Mouse (Mus musculus) forebrain, embryonic 14.5 days (tissue): ENCODE data around the gene Atf3. TPM values are rescaled to one million over a fixed set of nuclear protein-coding genes. Genes with fewer than 3 reads are reported as not detected.

Experiments
- ATAC-seq: fragments of 200-750 bp; cut with Nextera tagmentation; 2 replicates; pipeline ENCODE4 v1.8.0; 2017; ENCODE audit warnings: mild to moderate bottlenecking, moderate library complexity
- DNase-seq: peaks from one replicate; pipeline ENCODE4 v3.0.0-alpha.2; 2015; ENCODE audit warnings: low spot score
- H3K27ac ChIP-seq: fragments of 300-500 bp; sonication (generic); 2 replicates; pipeline ENCODE4 v1.5.1; 2014; ENCODE audit warnings: low read depth, mild to moderate bottlenecking, control low read depth, low read length, moderate library complexity
- H3K27me3 ChIP-seq: fragments of 300-500 bp; sonication (generic); replicated peaks from 2 replicates; pipeline ENCODE4 v1.6.1; 2014; ENCODE audit warnings: low read length, control low read depth, mixed read lengths; ENCODE audit not compliant: control insufficient read depth, insufficient read depth
- H3K36me3 ChIP-seq: fragments of 300-500 bp; sonication (generic); 2 replicates; pipeline ENCODE4 v1.6.1; 2014; ENCODE audit warnings: low read length, control low read depth; ENCODE audit not compliant: control insufficient read depth, insufficient read depth
- H3K4me1 ChIP-seq: fragments of 300-500 bp; sonication (generic); 2 replicates; pipeline ENCODE4 v1.6.1; 2014; ENCODE audit warnings: antibody characterized with exemption, low read length, control low read depth; ENCODE audit not compliant: control insufficient read depth, insufficient read depth
- H3K4me2 ChIP-seq: fragments of 300-500 bp; sonication (generic); 2 replicates; pipeline ENCODE4 v1.6.1; 2014; ENCODE audit warnings: mild to moderate bottlenecking, control low read depth, low read length
- H3K4me3 ChIP-seq: fragments of 300-500 bp; sonication (generic); 2 replicates; pipeline ENCODE4 v1.5.1; 2014; ENCODE audit warnings: low read depth, low read length, control low read depth
- H3K9ac ChIP-seq: fragments of 300-500 bp; sonication (generic); 2 replicates; pipeline ENCODE4 v1.6.1; 2014; ENCODE audit warnings: mild to moderate bottlenecking, low read length, control low read depth, moderate library complexity
- H3K9me3 ChIP-seq: fragments of 300-500 bp; sonication (generic); replicated peaks from 2 replicates; pipeline ENCODE4 v1.6.1; 2016; ENCODE audit warnings: low read length, control low read depth, mixed read lengths; ENCODE audit not compliant: control insufficient read depth
- WGBS: fragments of 180-500 bp; shearing (Covaris S2); extraction: QIAGEN DNeasy Blood & Tissue Kit; methylation state at CpG from one replicate; pipeline ENCODE4 v1.1.7; 2014; 5-methylcytosine and 5-hydroxymethylcytosine counted together
- polyA plus RNA-seq: library from polyadenylated mRNA; unstranded; fragments of >200 nt; fragmentation: Nextera tagmentation; extraction: Ambion mirVana; gene quantifications from 2 replicates; pipeline ENCODE4 v1.2.1, GENCODE M21; 2014

Gene Atf3
- polyA plus RNA-seq, 1 experiment from 2014 or later = 0.98 TPM

- Histone ChIP-seq H3K4me2 (no peak overlapping the region), H3K4me1 (no peaks in the 10 kb centered on the region), H3K4me3 (no peak overlapping the region), H3K9ac (no peak overlapping the region), H3K9me3 (no peaks in the 10 kb centered on the region), H3K27ac (no peak overlapping the region), H3K36me3 (no peaks in the 10 kb centered on the region), H3K27me3 (no peaks in the 10 kb centered on the region)
- no peak for ATAC-seq
- WGBS = 82% methylated on average over 5 of the region's 5 CpGs
- DNase-seq = no peak
Observed at GRCm38 (mm10) chr1:191132240-191132639, 85.6 kb downstream of the Atf3 start.

GRCm38 (mm10) chr1:191131692-191132091 lies 86.1 kb downstream of the Atf3 start:
- no peaks in the 10 kb centered on the region for H3K27me3 ChIP-seq
- no peak for ATAC-seq
- H3K9me3 ChIP-seq = no peaks in the 10 kb centered on the region
- no peak for DNase-seq
- 83% methylated on average over 2 of the region's 2 CpGs for whole genome bisulfite sequencing
- no peaks in the 10 kb centered on the region for H3K36me3 ChIP-seq
- H3K9ac ChIP-seq = no peak overlapping the region
- H3K4me2 ChIP-seq = no peak overlapping the region
- H3K4me1 ChIP-seq = no peaks in the 10 kb centered on the region
- no peak overlapping the region for H3K27ac ChIP-seq
- no peak overlapping the region for H3K4me3 ChIP-seq

GRCm38 (mm10) chr1:191125811-191126638 lies 91.8 kb downstream of the Atf3 start:
- Histone ChIP-seq H3K9ac (0 out of 2 replicates have a peak overlapping the region, but pooled peaks have one; percentile 10), H3K4me3 (no peak overlapping the region), H3K4me1 (no peaks in the 10 kb centered on the region), H3K36me3 (no peaks in the 10 kb centered on the region), H3K4me2 (peak overlapping the region; percentile 49), H3K27me3 (no peaks in the 10 kb centered on the region), H3K27ac (no peak overlapping the region), H3K9me3 (no peaks in the 10 kb centered on the region)
- WGBS = 19% methylated on average over 37 of the region's 38 CpGs
- DNase-seq (peak; percentile 49), ATAC-seq (peak; percentile 52; the same call in 1 of the 2 replicates)

GRCm38 (mm10) chr1:191124288-191124687 lies 93.6 kb downstream of the Atf3 start:
- WGBS = 64% methylated on average over 4 of the region's 4 CpGs
- DNase-seq = no peak

GRCm38 (mm10) chr1:191123696-191124095 lies 94.1 kb downstream of the Atf3 start:
- Histone ChIP-seq H3K27ac (no peak overlapping the region), H3K4me2 (no peak overlapping the region), H3K4me1 (no peaks in the 10 kb centered on the region), H3K9ac (no peak overlapping the region), H3K27me3 (no peaks in the 10 kb centered on the region), H3K9me3 (no peaks in the 10 kb centered on the region), H3K4me3 (no peak overlapping the region), H3K36me3 (no peaks in the 10 kb centered on the region)
- DNase-seq (no peak), ATAC-seq (no peak)
- 93% methylated on average over 2 of the region's 2 CpGs for WGBS

More at GRCm38 (mm10) chr1:191124288-191124687, 93.6 kb downstream of the Atf3 start:
- Histone ChIP-seq H3K4me1 (no peaks in the 10 kb centered on the region), H3K4me3 (no peak overlapping the region), H3K4me2 (no peak overlapping the region), H3K36me3 (no peaks in the 10 kb centered on the region), H3K9me3 (no peaks in the 10 kb centered on the region), H3K27me3 (no peaks in the 10 kb centered on the region), H3K9ac (no peak overlapping the region), H3K27ac (no peak overlapping the region)
- no peak for ATAC-seq

- H3K4me1 ChIP-seq = no peaks in the 10 kb centered on the region
- 76% methylated on average over 3 of the region's 3 CpGs for WGBS
- ATAC-seq (no peak), DNase-seq (no peak)
- no peak overlapping the region for H3K27ac ChIP-seq
- no peak overlapping the region for H3K4me3 ChIP-seq
- H3K36me3 ChIP-seq = no peaks in the 10 kb centered on the region
- no peaks in the 10 kb centered on the region for H3K9me3 ChIP-seq
- no peaks in the 10 kb centered on the region for H3K27me3 ChIP-seq
- no peak overlapping the region for H3K4me2 ChIP-seq
- H3K9ac ChIP-seq = no peak overlapping the region
Observed at GRCm38 (mm10) chr1:191122744-191123143, 95.1 kb downstream of the Atf3 start.

Other genes starting within 250 kb of the Atf3 start
- gene Vash2, start 238.7 kb downstream of the Atf3 start, polyA plus RNA-seq = 77.3 and 98.6 TPM in 2 replicates
- gene Flvcr1, start 191.9 kb downstream of the Atf3 start, polyA plus RNA-seq = 6.0 and 8.4 TPM in 2 replicates
- not detected in 2 replicates for gene Spata45, start 181.4 kb downstream of the Atf3 start, polyA plus RNA-seq
- 10.0 and 10.4 TPM in 2 replicates for gene Tatdn3, start 155.1 kb downstream of the Atf3 start, polyA plus RNA-seq
- gene Nsl1, start 155.0 kb downstream of the Atf3 start, polyA plus RNA-seq = 6.9 and 7.3 TPM in 2 replicates
- 1.6 and 1.8 TPM in 2 replicates for gene Batf3, start 120.2 kb downstream of the Atf3 start, polyA plus RNA-seq
- gene Fam71a, start 53.2 kb downstream of the Atf3 start, polyA plus RNA-seq = not detected in 2 replicates
- gene Nenf, start 100.2 kb upstream of the Atf3 start, polyA plus RNA-seq = 125 and 128 TPM in 2 replicates
- 57.0 and 62.5 TPM in 2 replicates for gene Tmem206, start 107.9 kb upstream of the Atf3 start, polyA plus RNA-seq
- 10.5 and 11.8 TPM in 2 replicates for gene Ppp2r5a, start 185.2 kb upstream of the Atf3 start, polyA plus RNA-seq